Mouse (Mus musculus): ENCODE data around the gene Ror1. TPM values are rescaled to one million over a fixed set of nuclear protein-coding genes. Genes with fewer than 3 reads are reported as not detected.

Ror1 gene
- polyA plus RNA-seq, 1 experiment from 2014 or later = 5.6 TPM

DNA sequence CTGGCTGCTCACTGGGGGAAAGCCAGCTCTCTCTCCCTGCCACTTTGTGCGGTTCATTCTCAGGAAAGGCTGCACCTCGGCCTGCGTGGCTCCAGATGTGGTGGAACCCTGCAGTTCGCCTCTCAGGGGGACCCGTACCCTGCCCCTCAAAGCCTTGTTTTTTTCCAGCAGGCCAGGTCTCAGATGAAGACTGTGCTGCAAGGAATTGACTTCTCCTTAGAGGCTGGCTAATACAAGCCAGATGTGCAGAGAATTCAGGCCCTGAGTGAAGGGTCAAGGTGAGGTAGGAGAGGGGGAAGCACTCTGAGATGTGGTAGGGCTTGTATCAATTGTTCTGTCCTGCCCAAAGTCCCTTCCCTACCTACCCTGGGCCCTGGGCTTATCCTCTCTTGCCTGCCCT lies 108.1 kb downstream of the Ror1 start:
- Histone ChIP-seq H3K4me3 (no peak overlapping the region), H3K4me2 (replicated peaks) (no peak overlapping the region), H3K9ac (no peak overlapping the region), H3K4me1 (no peaks in the 10 kb centered on the region), H3K27ac (no peak overlapping the region), H3K36me3 (no peaks in the 10 kb centered on the region), H3K27me3 (replicated peaks) (no peaks in the 10 kb centered on the region), H3K9me3 (no peaks in the 10 kb centered on the region)
- ATAC-seq (ENCODE audit: low FRiP score, low read depth) = no peak
- WGBS = 70% methylated on average over 5 of the region's 5 CpGs

GRCm38 (mm10) chr4:100204381-100204780 lies 108.8 kb downstream of the Ror1 start:
- Histone ChIP-seq H3K27ac (no peak overlapping the region), H3K4me3 (no peak overlapping the region), H3K27me3 (replicated peaks) (no peaks in the 10 kb centered on the region), H3K9me3 (no peaks in the 10 kb centered on the region), H3K9ac (no peak overlapping the region), H3K36me3 (no peaks in the 10 kb centered on the region), H3K4me1 (no peaks in the 10 kb centered on the region), H3K4me2 (replicated peaks) (no peak overlapping the region)
- no peak for ATAC-seq (ENCODE audit: low FRiP score, low read depth)
- 84% methylated on average over 12 of the region's 12 CpGs for WGBS

DNA sequence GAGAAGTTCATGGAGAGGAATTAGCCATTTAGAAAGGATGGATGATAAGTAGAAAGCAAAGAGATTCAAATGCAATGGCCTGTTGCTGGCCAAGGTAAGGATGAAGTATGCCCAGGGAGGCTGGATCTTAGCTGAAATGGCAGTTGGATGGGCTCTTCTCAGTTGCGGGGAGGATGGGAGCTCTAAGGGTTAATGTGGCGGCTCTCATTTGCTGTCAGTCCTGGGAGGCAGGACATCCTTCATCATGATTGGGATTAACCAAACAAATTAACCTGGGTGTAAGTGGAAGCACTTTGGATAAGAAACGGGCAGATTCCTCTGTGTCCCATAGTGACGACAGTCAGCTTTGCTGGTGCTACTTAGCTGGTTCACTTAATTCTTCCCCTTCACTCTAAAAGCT lies 112.5 kb downstream of the Ror1 start:
- Histone ChIP-seq H3K9ac (no peak overlapping the region), H3K27ac (no peak overlapping the region), H3K4me2 (replicated peaks) (no peak overlapping the region), H3K27me3 (replicated peaks) (no peaks in the 10 kb centered on the region), H3K9me3 (no peaks in the 10 kb centered on the region), H3K36me3 (no peaks in the 10 kb centered on the region), H3K4me3 (no peak overlapping the region), H3K4me1 (no peaks in the 10 kb centered on the region)
- ATAC-seq (ENCODE audit: low FRiP score, low read depth) = no peak
- WGBS = 77% methylated on average over 4 of the region's 4 CpGs

DNA sequence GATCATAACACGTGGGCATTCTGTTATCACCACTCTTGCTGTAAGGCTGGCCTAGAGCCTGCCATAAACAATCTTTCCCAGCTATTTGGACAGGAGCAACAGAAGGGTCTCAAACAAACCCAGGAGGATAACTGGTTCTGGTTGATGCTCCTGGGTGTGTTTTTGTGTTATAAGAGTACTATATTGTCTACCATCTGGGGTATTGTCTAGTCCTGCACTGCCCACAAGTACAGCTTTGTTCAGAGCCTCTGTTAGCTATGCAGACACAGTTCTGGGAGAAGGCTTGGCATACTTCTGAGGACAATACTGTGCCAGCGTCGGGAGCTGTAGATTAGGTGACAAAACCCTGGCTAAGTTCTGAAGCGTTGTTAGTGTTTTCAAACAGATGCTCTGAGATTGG lies 113.5 kb downstream of the Ror1 start:
- H3K4me2 ChIP-seq (replicated peaks) = no peak overlapping the region
- no peaks in the 10 kb centered on the region for H3K9me3 ChIP-seq
- H3K4me3 ChIP-seq = no peak overlapping the region
- H3K27ac ChIP-seq = no peak overlapping the region
- no peaks in the 10 kb centered on the region for H3K36me3 ChIP-seq
- no peak overlapping the region for H3K9ac ChIP-seq
- no peak for ATAC-seq (ENCODE audit: low FRiP score, low read depth)
- H3K27me3 ChIP-seq (replicated peaks) = no peaks in the 10 kb centered on the region
- WGBS = 77% methylated on average over 4 of the region's 4 CpGs
- H3K4me1 ChIP-seq = no peaks in the 10 kb centered on the region

DNA sequence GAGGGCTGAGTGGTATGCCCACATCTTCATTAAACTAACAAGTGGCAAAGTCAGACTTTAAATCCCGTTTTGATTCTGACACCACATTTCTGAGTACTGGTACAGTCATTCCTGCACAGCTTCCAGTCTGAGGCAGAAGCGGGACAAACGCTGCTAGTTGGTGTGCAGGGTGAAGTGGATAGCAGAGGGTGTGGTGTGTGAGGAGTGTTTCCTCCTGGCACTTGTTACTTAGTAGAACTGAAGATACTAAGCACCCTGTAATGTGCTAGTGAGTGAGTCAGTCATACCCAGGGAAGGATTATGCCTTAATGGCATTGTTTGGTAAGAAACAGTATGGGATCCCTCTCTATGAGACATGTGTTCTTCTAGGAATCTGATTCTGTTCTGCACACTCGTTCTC lies 115.7 kb downstream of the Ror1 start:
- Histone ChIP-seq H3K9ac (no peak overlapping the region), H3K4me1 (no peaks in the 10 kb centered on the region), H3K4me3 (no peak overlapping the region), H3K4me2 (replicated peaks) (no peak overlapping the region), H3K27me3 (replicated peaks) (no peaks in the 10 kb centered on the region), H3K36me3 (no peaks in the 10 kb centered on the region), H3K27ac (no peak overlapping the region), H3K9me3 (no peaks in the 10 kb centered on the region)
- no peak for ATAC-seq (ENCODE audit: low FRiP score, low read depth)
- WGBS = 82% methylated on average over 4 of the region's 4 CpGs

- no peaks in the 10 kb centered on the region for H3K9me3 ChIP-seq
- 63% methylated on average over 13 of the region's 13 CpGs for WGBS
- H3K4me1 ChIP-seq = no peaks in the 10 kb centered on the region
- no peak overlapping the region for H3K27ac ChIP-seq
- no peak for ATAC-seq (ENCODE audit: low FRiP score, low read depth)
- H3K4me3 ChIP-seq = no peak overlapping the region
- no peak overlapping the region for H3K9ac ChIP-seq
- H3K36me3 ChIP-seq = no peaks in the 10 kb centered on the region
- H3K27me3 ChIP-seq (replicated peaks) = no peaks in the 10 kb centered on the region
- no peak overlapping the region for H3K4me2 ChIP-seq (replicated peaks)
These were observed 119.0 kb downstream of the Ror1 start for GRCm38 (mm10) chr4:100214324-100215215.

- Histone ChIP-seq H3K36me3 (no peaks in the 10 kb centered on the region), H3K27me3 (replicated peaks) (no peaks in the 10 kb centered on the region), H3K4me2 (replicated peaks) (no peak overlapping the region), H3K9me3 (no peaks in the 10 kb centered on the region), H3K4me1 (no peaks in the 10 kb centered on the region), H3K9ac (no peak overlapping the region), H3K4me3 (no peak overlapping the region), H3K27ac (no peak overlapping the region)
- no peak for ATAC-seq (ENCODE audit: low FRiP score, low read depth)
- WGBS = 78% methylated on average over 3 of the region's 3 CpGs
These were observed 121.0 kb downstream of the Ror1 start for GRCm38 (mm10) chr4:100216587-100216986.

DNA sequence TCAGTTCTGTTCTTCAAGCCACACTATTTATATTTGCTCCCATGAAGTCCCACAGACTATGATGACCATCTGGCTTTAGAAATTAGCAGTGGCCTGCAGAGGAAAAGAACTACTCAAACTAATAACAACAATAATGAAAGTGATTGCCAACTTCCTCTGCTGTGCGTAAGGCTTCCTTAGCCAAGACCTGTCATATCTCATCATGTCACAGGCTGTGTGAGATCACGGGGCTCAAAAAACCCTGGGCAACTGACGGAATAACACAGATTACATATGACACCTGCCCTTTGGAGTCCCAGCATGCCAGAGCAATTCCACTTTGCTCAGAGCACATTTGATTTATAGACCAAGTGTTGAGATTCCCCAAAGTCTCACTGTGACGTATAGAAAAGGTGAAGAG lies 123.4 kb downstream of the Ror1 start:
- Histone ChIP-seq H3K9ac (no peak overlapping the region), H3K27ac (no peak overlapping the region), H3K9me3 (no peaks in the 10 kb centered on the region), H3K4me2 (replicated peaks) (no peak overlapping the region), H3K27me3 (replicated peaks) (no peaks in the 10 kb centered on the region), H3K4me3 (no peak overlapping the region), H3K4me1 (0 out of 2 replicates have a peak, but pooled peaks cover 8% of the 10 kb centered on the region), H3K36me3 (no peaks in the 10 kb centered on the region)
- WGBS = 77% methylated on average over 4 of the region's 4 CpGs
- no peak for ATAC-seq (ENCODE audit: low FRiP score, low read depth)

- no peak for ATAC-seq (ENCODE audit: low FRiP score, low read depth)
- WGBS = 89% methylated on average over 4 of the region's 4 CpGs
These were observed 124.0 kb downstream of the Ror1 start for GRCm38 (mm10) chr4:100219599-100219998.

DNA sequence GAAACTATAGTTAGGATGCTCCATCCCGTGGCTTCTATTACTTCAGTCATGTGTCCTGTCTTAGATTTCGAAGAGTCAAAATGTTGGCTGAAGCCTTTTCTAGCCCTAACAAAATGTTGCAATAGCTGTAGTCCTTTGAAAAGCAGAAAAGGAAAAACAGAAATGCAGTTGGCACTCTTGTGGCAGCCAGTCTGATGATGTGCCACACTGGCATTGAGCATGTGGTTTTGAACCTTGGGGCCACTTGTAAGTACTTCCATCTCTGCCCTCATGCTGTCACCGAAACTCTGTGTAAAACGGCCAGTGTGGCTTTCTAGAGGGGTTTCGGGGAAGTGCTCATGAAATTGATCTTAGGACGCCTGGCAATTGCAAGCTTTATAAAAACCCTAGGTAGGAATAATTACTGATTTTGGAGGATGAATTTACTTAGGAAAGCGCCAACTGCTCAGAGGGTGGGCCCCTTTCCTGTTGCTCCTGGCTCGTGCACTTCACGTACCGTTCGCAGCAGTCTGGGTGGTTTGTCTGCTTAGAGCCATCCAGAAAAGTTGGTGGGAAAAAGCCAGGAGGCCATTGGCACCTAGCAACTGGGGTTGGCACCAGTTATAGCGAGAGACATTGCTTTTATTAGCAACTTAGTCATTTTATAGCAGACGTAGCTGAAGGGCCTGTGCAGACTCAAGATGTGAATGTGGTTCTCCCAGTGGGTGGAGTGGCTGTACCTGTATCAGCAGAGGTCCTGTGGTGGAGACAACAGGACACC lies 126.6 kb downstream of the Ror1 start:
- Histone ChIP-seq H3K9me3 (no peaks in the 10 kb centered on the region), H3K36me3 (no peaks in the 10 kb centered on the region), H3K4me3 (no peak overlapping the region), H3K27ac (no peak overlapping the region), H3K9ac (no peak overlapping the region), H3K4me2 (replicated peaks) (no peak overlapping the region), H3K27me3 (replicated peaks) (no peaks in the 10 kb centered on the region), H3K4me1 (0 out of 2 replicates have a peak, but pooled peaks cover 8% of the 10 kb centered on the region)
- no peak for ATAC-seq (ENCODE audit: low FRiP score, low read depth)
- 80% methylated on average over 13 of the region's 13 CpGs for WGBS

More at GRCm38 (mm10) chr4:100219599-100219998, 124.0 kb downstream of the Ror1 start:
- H3K36me3 ChIP-seq = no peaks in the 10 kb centered on the region
- no peaks in the 10 kb centered on the region for H3K9me3 ChIP-seq
- no peak overlapping the region for H3K4me2 ChIP-seq (replicated peaks)
- no peak overlapping the region for H3K27ac ChIP-seq
- H3K27me3 ChIP-seq (replicated peaks) = no peaks in the 10 kb centered on the region
- no peak overlapping the region for H3K4me3 ChIP-seq
- 0 out of 2 replicates have a peak, but pooled peaks cover 8% of the 10 kb centered on the region for H3K4me1 ChIP-seq
- H3K9ac ChIP-seq = no peak overlapping the region

GRCm38 (mm10) chr4:100223532-100223931 lies 127.9 kb downstream of the Ror1 start:
- 3% methylated on average over 1 of the region's 1 CpGs for WGBS

GRCm38 (mm10) chr4:100223965-100224364 lies 128.4 kb downstream of the Ror1 start:
- ATAC-seq (ENCODE audit: low FRiP score, low read depth) = no peak
- 63% methylated on average over 3 of the region's 3 CpGs for WGBS
- 0 out of 2 replicates have a peak, but pooled peaks cover 8% of the 10 kb centered on the region for H3K4me1 ChIP-seq

More at GRCm38 (mm10) chr4:100223532-100223931, 127.9 kb downstream of the Ror1 start:
- no peak overlapping the region for H3K4me3 ChIP-seq
- ATAC-seq (ENCODE audit: low FRiP score, low read depth) = no peak
- no peak overlapping the region for H3K27ac ChIP-seq
- H3K27me3 ChIP-seq (replicated peaks) = no peaks in the 10 kb centered on the region
- no peaks in the 10 kb centered on the region for H3K9me3 ChIP-seq
- H3K36me3 ChIP-seq = no peaks in the 10 kb centered on the region
- H3K4me2 ChIP-seq (replicated peaks) = no peak overlapping the region
- no peak overlapping the region for H3K9ac ChIP-seq
- H3K4me1 ChIP-seq = 0 out of 2 replicates have a peak, but pooled peaks cover 8% of the 10 kb centered on the region

More at GRCm38 (mm10) chr4:100223965-100224364, 128.4 kb downstream of the Ror1 start:
- Histone ChIP-seq H3K27me3 (replicated peaks) (no peaks in the 10 kb centered on the region), H3K36me3 (no peaks in the 10 kb centered on the region), H3K9ac (no peak overlapping the region), H3K4me2 (replicated peaks) (no peak overlapping the region), H3K9me3 (no peaks in the 10 kb centered on the region), H3K27ac (no peak overlapping the region), H3K4me3 (no peak overlapping the region)
